Mouse (Mus musculus) embryo, embryonic 11 days (tissue): ENCODE measurements around the gene Syt14.

Source experiments
- DNase-seq: peaks from one replicate; pipeline ENCODE4 v3.0.0-alpha.2; 2015

The Syt14 gene

DNA sequence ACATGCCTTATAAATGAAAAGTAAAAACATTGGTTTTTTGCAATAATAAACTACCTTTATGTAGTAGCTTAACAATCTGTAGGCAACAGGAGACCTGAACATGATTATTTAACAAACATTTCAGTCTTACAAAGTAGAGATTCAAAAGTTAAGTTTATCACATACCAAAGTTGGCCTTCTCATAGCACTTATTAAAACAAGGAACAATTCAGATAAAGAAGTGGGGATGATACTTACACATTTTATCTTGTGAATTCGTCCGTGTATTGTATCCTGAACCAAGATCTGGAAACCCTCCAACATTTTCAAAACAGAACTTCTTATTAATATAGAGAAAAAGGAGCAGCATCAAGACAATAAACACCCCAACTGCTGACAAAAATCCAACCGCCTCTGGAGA, 49.1 kb downstream of the Syt14 start:
- DNase-seq: no peak

- no peak for DNase-seq
Measured at GRCm38 (mm10) chr1:192984333-192984732, 51.2 kb downstream of the Syt14 start.

GRCm38 (mm10) chr1:192981658-192982057, 53.9 kb downstream of the Syt14 start:
- no peak for DNase-seq

- DNase-seq: no peak
Measured at GRCm38 (mm10) chr1:192981120-192981519, 54.5 kb downstream of the Syt14 start.

DNA sequence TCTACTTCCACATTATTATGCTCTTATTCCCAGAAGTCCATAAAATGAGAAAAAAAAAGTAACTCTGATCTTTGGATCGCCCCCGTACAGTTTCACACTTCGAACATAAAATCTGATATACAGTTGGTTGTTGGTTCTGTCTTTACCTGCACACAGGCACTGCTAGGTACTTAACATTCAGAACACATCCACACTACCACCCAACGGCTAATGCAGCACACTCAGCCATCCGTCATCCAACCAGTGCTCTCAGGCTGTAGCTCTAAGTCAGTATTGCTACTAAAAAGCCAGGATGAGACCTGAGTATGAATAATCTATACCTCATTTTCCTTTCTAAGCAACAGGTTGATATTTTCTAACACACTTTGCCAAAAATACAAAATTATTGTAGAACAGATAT, 73.3 kb downstream of the Syt14 start:
- no peak for DNase-seq

- peak; percentile 65 for DNase-seq
Measured at GRCm38 (mm10) chr1:192947839-192948173, 87.8 kb downstream of the Syt14 start.

GRCm38 (mm10) chr1:192947170-192947838, 88.3 kb downstream of the Syt14 start:
- no peak for DNase-seq

DNA sequence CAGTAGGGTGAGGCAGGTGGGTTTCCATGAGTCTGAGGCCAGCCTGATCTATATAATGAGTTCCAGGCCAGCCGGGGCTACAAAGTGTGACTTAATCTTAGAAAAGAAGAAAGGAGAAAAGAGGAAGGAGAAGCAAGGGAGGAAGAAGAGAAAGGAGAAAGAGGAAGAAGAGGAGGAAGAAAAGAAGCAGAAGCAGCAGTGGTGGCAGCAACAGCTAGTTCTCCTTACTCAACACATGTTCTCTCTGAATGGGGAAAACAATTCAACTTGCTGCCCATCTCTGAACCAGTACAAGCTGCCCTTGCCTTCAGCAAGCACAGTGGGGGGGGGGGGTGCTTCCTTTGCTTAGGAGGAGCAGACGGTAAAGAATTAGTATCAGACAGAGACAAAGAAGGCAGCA, 96.5 kb downstream of the Syt14 start:
- DNase-seq: no peak

DNA sequence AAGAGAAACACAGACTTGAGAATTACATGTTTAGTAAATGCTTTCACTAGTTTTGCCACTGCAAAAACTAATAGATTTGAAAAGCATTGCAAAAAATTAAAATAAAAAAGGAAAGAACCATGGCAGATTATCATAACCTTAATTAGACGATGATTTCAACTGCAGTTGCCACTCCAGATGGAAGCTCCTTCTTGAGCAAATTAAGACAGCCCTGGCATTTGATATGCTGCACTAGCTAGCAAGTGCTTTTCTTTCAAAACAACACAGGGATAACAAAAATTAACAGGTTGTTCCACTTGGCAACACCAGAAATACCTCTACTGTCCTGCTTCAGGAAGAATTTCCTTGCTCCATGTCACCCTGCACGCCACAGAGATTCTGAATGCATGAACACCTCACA, 97.6 kb downstream of the Syt14 start:
- no peak for DNase-seq

DNA sequence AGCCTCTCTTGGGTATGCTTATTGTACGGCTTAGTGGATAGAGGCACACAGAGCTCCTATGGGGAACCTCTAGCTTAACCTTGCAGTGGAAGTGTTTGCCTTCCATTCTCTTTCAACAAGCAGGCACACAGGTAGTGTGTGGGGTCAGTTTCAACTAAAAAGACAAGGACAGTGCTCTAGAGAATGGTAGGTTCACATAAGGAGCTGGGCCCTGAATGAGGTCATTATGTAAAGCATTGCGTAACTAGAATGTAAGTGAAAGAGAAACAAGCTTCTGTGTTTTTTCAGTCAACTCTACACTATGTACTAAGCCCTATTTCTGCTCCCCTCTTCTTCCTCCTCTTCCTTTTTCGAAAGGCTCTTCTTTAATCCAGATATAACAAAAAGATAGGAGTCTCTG, 103.8 kb downstream of the Syt14 start:
- no peak for DNase-seq

GRCm38 (mm10) chr1:192912101-192912728, 123.4 kb downstream of the Syt14 start:
- DNase-seq: peak; percentile 65

- no peak for DNase-seq
Measured at GRCm38 (mm10) chr1:192901516-192901915, 134.1 kb downstream of the Syt14 start.

- no peak for DNase-seq
Measured at GRCm38 (mm10) chr1:192900913-192901312, 134.7 kb downstream of the Syt14 start.

- DNase-seq: peak; percentile 20
Measured at GRCm38 (mm10) chr1:192898742-192899141, 136.8 kb downstream of the Syt14 start.

- DNase-seq: peak; percentile 21
Measured at GRCm38 (mm10) chr1:192897218-192897617, 138.4 kb downstream of the Syt14 start.

DNA sequence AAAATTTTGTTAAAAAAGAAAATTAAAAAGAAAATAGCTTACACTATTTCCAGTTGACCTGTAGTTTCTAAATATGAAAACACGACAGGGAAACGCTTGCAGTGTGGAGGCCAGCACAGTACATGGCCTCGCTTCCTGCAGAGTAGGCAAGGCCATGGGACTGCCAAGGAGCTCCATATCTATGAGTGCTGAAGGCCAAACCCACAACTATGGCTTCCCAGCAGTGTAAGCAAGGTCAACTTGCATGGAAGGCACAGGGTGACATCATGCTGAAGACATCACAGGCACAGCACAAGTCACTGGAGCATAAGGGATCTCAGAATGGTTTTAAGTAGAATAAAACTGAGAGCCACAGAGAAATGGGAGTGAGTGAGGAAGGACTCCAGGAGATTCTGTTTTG, 139.5 kb downstream of the Syt14 start:
- no peak for DNase-seq

DNA sequence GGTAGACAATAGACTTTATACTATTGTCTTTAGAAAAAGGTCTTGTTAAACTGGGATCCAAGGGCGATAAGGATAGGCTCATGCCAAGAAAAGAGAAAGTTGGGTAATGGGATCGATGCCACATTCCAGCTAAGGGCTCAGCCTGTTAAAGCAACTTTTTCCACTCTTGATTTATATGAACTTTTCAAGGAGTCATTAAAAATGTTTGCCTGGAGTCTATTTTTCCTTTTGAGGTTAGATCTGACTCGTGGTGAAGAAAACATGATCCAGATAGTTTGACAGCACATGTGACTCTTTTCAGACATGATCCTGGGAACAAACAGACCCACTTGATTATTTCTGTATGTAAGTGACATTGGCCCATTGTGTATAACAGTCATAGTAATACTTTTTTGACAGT, 144.9 kb downstream of the Syt14 start:
- DNase-seq: no peak

GRCm38 (mm10) chr1:192882617-192883295, 152.8 kb downstream of the Syt14 start:
- DNase-seq: no peak

DNA sequence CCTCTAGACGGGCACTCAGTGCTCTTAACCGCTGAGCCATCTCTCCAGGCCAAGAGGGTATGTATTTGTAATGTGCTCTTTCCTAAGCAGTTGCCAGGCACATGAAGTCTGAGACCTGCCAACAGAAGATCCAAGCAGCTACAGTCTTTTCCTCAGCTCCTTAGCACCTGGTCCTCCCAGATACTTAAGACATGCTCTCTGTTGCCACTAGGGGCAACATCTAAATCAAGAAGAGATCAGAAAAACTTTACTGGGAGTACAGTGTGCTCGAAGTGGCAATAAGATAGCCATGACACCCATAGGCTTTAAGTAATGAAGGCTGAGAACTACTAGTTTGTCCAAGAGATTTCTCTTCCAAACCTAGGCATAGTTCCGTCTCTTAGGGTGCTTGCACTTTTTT, 155.4 kb downstream of the Syt14 start:
- no peak for DNase-seq

DNA sequence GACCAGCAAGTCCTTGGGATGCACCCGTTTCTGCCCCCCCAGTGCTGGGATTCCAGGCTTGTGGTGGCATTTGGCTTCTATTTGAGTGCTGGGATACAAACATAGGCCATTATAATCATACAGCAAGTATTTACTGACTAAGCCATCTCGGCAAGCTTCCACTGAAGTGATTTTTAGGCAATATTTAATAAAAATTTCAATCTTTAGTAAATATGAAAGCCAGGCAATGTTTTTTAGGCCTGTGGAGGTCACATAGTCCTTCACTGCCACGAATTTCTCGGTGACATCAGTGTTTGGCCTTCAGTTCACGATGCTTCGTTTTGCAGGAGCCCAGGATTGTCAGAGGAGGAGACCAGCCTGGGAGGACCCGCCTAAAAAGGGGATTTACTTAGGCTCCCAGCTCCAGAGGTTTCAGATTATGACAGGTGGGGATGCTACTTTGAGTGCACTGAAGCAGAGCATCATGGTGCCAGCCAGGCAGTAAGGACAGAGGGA, 156.4 kb downstream of the Syt14 start:
- DNase-seq: no peak

DNA sequence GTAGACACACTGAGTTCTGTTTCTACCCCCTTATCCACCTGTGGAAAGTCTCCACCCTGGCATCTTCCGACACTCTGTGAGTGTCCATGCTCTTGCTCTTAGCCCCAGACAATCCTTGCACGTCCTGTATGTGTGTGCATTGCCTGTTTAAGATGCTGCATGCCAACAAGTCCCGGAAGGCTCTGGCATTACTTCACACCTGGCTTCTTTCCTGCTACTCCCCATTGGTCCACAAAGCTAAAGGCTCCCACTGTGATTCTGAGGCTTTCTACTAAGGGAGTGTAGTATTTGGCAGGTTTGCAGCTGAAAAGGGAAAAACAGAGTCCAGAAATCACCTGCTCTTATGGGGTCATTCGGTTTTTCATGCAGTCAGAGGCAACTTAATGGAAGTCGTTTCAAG, 162.7 kb downstream of the Syt14 start:
- DNase-seq: no peak

DNA sequence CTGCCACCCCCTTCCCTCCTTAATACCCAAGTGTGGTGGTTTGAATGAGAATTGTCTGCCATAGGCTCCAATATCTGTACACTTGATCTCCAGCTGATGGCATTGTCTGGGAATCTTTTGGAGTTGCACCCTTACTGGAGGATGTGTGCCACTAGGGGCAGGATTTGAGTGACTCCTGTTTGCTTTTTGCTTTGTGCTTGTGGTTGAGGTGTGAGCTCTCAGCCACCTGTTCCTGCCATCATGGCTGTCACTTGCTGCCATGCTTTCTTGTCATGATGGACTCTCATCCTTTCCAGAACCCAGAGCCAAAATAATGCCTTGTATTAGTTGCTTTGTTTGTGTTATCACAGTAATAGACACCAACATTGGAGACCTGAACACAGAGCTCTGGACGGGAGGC, 165.8 kb downstream of the Syt14 start:
- no peak for DNase-seq

DNA sequence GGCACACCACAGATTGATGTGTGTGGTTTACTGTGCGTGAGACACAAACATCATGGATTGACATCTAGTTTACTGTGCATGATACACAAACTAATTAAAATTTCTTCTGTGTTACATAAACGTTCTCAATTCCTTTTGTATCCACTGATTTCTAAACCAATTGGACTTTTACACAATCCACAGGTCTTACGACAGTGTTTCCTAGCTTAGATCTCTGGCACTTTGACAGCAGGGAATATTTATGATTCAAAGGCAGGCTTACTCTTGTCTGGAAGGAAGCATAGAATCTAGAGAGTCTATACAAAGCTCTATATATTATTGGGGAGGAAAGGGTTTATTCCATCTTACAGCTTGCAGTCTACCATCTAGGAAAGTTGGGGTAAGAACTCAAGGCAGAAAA, 171.1 kb downstream of the Syt14 start:
- DNase-seq: no peak

GRCm38 (mm10) chr1:192861305-192861960, 174.1 kb downstream of the Syt14 start:
- DNase-seq: peak; percentile 57
